Mouse (Mus musculus) brain, adult 10 weeks (tissue): ENCODE results near the gene Spdl1. TPM values are rescaled to one million over a fixed set of nuclear protein-coding genes. Genes with fewer than 3 reads are reported as not detected.

Source experiments
- polyA plus RNA-seq: library from polyadenylated mRNA; stranded (reverse); fragments of 350-450 nt; fragmentation: Illumina TruSeq; extraction: RNeasy Lipid Tissue Mini Kit (QIAGEN cat#74804); gene quantifications from one replicate; pipeline ENCODE4 v1.2.3, GENCODE M21; 2015; ENCODE audit warnings: low read depth, low replicate concordance

The Spdl1 gene
- 0.25 TPM for polyA plus RNA-seq

DNA sequence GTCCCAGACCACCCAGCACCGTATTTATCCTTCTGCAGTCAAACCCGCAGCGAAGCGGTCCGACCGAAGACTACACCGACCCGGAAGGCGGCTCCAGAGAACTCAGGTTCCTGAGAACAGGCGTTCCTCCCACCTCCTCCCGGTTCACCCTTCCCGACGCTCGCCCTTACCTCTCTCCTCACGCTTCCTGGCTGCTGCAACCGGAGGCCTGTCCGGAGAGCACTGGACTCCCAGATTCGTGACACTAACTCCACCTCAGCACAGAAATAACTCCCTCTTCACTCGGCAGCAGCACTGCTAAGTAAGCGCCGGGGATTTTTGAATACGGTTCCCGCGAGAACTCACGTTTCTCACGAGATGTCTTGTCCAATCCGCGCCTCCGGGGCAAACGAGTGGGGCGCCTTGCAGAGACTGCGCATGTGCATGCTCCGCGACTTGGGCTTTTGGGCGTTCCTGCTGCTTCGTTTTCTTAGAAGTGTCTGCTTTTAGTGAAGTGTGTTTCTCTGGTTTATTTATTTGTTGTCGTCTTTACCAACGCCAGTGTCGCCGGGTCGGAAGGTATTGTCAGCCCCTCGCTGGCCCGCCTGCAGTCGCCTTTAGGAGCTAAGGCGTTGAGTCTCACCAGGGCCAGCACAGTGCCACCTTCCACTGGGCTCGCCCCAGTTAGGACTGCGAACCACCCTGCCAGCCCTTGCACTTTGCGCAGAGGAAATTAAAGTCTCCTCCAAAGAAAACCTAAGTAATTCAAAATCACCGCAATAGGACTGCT is at the start of gene Spdl1:
Spdl1 (minus strand) TSS at position 324 of the 769 bp plus-strand sequence.

GRCm38 (mm10) chr11:34783587-34784043 is 49.8 kb downstream of the Spdl1 start, which contains the start of gene Dock2:
Gene Dock2 (minus strand): TSS chr11:34783892.

Other genes starting within 250 kb of the Spdl1 start
- 1.3 TPM for gene Dock2, start 49.7 kb downstream of the Spdl1 start, polyA plus RNA-seq